Mouse (Mus musculus) bone marrow macrophage, adult 2 months (primary cell): ENCODE data around the gene Map7d3.

Experiments used
- CTCF ChIP-seq: IDR thresholded peaks from 2 replicates; pipeline ENCODE4 v1.5.1; 2012; ENCODE audit warnings: low read depth, mild to moderate bottlenecking, low read length, moderate library complexity
- POLR2A ChIP-seq: IDR thresholded peaks from 2 replicates; pipeline ENCODE4 v1.6.1; 2012; ENCODE audit warnings: mild to moderate bottlenecking, low read depth, low read length, borderline replicate concordance

GRCm38 (mm10) chrX:56790591-56790990, 31.5 kb downstream of the Map7d3 start:
- TF ChIP-seq CTCF (no peak), POLR2A (no peak)
